Mouse (Mus musculus): ENCODE measurements at regions not wholly inside any gene's neighbourhood (a gene's known extent, or its start where the extent isn't known, plus 50 kb on each side); places are given as distances from the start of the nearest gene placed in this dataset.

GRCm38 (mm10) chr3:133605460-133605859, 60.5 kb upstream of the Tet2 start:
- TF ChIP-seq CTCF (IDR thresholded peaks at IDR 0.05; ENCODE audit: low read depth): no peak
- no peak for TF ChIP-seq EP300 (optimal IDR thresholded peaks at IDR 0.05)

Measured in stomach, postnatal 0 days (tissue).